Mouse (Mus musculus): ENCODE data around the gene Lrig3. TPM values are rescaled to one million over a fixed set of nuclear protein-coding genes. Genes with fewer than 3 reads are reported as not detected.

Gene Lrig3
- polyA plus RNA-seq, 3 experiments from 2014 or later, result not detected

DNA sequence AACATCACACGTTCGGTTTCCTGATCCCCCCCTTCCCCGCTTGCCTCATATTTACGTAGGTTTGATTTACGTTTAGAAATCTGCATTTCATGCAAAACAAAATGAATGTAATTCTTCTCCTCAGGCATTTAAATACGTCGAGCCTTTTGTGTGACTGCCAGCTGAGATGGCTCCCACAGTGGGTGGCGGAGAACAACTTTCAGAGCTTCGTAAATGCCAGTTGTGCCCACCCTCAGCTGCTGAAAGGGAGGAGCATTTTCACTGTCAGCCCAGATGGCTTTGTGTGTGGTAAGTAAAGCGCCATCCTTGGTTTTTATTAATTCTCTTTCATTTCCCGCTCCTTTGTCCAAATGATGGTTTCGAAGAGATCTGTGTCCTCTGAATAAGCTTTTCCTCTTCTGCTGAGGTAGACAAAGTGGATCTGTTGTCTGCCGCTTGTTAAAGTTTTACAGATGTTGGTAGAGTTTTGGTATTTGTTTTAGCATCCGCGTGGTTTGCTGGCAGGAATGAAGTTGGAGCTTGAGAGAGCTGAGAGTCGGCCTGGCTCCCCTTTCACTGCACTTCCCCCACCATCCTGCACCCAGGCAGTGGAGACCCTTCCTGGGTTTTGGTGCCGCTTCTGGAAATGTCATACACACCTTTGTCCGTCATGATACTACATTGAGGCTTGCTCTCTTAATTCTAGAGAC lies 37.0 kb downstream of the Lrig3 start:
- no peak for ATAC-seq

DNA sequence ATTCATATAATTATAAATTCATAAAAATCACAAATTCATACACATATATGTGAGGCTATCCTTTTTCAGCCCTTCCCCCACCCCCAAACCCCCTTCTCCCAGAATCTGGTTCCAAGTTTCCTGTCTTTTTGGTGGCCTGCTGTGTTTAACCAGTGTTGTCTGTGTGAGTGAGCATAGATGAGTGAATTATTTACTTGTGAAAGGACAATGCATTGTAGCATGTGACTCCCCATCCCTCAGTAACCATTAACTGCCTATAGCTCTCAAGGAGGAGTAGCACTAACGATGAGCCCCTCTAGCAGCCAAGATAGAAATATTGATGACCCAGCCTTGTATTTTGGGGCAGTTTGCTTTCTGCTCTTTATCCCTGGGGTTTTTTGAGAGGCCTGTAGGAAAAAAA lies 37.9 kb downstream of the Lrig3 start:
- no peak for ATAC-seq

DNA sequence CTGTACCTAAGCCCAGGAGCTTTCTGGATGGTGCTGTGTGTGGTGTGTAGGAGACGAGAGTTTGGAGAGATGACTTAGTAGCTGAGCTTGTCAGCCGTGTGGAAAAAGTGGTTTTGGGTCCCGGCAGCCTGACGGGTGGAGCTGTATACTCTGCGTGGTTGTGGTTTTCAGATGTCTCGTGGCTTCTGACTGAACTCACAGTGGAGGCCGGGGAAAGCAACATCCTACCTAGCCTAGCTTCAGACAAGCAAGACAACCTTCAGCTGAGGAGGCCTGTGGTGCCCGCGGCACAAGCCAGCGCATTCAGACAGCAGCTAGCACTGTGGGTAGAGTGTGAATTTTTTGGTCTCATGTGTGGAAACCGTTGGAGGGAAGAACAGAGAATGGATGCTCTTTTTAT lies 47.7 kb downstream of the Lrig3 start:
- no peak for ATAC-seq

DNA sequence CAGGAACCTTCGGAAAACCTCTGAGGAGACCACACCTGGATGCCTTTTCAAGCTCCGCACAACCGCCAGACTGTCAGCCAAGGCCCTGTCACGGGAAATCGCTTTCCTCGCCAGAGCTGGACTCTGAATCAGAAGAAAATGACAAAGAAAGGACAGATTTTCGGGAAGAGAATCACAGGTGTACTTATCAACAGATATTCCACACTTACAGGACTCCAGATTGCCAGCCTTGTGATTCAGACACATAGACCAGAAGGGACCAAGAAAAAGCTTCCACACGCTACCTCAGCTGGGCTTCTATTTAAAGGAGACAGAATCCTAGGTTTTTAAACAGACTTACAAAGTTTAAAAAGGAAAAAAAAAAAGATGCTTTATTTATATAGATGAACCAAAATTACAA lies 48.7 kb downstream of the Lrig3 start:
- ATAC-seq, result no peak

DNA sequence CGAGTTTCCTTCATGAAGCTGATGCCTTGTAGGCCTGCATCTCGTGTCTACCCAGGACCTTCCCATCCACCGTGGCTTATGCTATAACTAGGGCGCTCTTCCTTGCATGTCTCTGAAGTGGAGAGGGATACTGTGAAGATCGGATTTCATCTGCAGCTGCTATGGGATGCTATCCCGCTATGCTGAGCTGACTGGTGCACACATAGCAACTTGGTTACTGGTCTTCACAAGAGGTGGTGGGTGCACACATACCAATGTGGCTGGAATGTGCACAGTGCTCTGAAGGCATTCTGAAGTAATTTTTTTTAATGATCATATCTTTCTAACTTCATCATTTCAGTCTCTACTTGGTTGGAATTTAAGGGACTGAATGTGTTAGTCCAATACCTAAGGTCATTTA lies 49.7 kb downstream of the Lrig3 start:
- ATAC-seq, result no peak

DNA sequence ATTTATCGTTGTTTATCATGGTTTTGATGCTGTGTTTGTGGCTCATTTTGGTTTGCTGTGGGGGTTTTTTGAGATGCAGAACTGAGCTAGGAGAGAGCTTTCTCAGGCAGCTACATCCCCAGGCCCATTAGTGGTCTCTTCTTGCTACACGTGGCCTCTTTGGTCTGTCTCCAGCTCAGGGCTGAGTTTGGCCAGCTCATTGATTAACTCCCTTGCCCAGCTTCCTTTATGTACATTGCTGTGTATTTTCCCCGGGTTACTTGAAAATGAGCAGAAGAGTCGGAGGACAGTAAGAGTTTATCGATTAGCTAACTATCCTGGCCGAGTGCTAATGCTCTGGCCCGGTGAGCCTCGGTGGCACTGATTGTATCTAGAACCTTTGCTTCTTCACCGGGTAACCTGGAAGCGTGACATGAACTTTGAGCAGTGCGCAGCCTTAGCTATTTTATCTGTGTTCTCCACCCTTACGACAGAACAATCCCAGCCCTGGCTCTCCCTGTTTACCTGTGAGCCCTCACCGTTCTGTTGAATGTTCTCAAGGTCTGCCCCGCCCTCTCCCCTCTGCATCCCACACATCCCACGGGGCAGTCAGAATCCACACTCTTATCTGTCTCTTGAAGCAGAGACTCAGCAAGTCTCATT lies 53.5 kb downstream of the Lrig3 start:
- ATAC-seq, result no peak

DNA sequence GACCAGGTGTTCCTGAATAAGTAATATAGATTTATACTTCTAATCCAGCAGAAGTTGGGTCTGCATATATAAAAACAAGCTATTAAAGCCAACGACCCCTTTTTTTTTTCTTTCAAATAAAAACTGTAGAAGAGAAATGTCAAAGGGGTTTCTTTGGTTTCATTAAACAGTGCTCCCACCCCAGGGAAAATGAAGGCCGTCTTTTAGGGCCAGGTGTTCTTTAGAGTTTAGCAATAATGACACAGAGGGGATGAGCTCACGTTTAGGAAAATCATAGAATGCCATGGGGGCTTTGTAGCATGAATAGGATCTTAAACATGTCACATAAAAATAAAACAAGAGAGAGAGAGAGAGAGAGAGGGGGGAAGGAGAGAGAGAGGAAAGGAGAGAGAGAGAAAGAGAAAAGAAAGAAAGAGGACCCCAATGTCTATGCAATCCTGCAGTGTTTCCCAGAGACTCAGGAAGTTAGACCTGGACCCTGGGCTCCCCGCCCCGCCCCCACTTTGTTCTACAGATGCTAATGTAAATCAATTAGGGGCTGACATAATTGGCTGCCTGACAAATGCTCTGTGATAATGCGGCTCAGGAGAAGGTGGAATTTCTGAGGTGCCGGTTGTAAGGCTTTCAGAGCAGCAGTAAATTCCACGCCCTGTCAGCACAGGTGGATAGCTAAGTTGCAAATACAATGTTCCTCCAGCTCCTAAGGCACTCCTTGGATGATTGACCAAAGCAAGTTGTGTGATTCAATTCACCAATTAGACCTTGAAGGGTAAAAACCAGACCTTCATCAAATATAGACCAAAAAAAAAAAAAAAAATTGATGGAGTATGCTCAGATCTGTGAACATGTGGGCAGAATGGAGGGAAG lies 62.8 kb downstream of the Lrig3 start:
- no peak for ATAC-seq

DNA sequence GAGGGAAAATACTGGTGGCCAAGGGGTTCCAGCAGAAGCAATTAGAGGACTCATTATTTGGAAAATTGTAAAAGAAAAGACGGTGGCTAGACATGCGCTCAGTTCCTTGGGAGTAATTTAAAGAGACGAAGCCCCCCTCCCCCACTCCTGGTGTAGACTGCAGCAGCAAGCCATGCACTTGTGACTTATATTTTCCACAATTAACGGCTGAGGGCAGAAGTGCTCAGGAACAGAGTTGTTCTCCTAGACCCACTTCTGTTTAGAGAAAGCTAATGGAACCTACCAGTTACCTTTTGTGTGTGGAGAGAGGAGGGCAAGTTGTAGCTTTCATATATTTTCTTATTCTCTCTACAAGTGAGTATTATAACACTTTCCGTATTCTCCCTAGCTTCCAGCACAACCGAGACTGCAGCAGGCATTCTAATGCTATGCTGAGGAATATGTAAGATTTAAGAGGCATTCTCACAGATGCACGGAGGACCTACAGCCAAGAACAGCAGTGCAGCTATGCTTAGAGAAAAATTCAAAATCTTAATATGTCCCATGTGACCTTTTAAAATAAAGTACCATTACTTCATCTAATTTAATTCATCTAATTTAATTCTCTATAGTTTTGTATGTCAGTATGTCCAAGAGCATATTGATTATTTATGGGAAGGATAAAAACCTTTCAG lies 63.6 kb downstream of the Lrig3 start:
- ATAC-seq, result no peak

DNA sequence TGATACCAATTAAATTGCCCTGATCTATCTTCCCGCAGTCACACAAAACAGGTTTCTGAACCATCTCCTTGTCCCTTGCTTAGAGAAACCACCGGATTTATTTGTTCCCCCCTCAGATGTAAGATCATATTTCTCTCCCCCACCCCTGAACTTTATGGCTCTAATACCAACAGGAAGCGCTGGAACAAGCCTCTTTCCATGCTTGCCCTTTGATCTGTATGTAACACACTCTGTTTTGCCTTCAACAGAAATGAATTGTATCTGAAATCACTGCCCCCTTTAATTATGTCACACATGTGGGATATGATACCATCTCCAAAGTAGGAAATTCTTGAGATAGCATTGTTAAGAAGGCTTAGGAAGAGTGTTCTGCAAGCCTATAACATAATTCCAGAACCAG lies 90.9 kb downstream of the Lrig3 start:
- no peak for ATAC-seq

DNA sequence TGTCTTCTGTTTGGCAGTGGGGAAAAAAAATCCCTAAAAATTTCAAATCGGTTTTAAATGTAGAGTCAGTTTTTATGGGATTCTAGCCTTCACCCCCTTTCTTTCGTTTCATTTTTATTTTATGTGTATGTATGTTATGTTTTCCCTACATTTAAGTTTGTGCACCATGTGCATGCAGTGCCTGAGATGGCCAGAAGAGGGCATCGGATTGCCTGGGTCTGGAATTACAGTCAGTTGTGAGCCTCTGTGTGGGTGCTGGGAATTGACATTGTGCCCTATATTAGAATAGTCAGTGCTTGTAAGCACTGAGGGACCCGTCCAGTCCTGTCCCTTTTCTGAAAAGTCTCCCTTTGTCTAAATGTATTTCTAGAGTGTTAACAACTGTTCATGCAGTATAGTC lies 96.8 kb downstream of the Lrig3 start:
- ATAC-seq, result no peak
